Mouse (Mus musculus): ENCODE data around the gene Nup214.

The Nup214 gene

DNA sequence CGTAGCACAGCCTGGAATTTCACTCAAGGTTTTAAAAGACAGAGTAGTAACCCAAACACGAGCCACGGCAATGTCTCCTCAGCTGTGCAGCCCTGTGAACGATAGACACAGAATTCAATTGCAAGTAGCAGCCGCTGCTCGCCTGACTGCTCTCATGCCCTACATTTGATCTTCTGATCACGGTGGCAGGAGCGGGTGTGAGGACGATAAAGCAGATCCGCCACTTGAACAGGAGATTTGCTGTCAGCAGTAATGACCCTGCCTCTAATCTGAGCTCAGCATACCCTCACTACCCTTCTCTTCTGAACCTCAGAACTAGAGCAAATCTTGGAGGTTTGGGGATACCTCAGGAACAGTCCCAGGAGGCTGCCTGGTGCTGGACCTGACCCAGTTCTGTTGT lies 71.8 kb downstream of the Nup214 start:
- peak in 1 of 2 experiments; percentile 17 for DNase-seq

DNA sequence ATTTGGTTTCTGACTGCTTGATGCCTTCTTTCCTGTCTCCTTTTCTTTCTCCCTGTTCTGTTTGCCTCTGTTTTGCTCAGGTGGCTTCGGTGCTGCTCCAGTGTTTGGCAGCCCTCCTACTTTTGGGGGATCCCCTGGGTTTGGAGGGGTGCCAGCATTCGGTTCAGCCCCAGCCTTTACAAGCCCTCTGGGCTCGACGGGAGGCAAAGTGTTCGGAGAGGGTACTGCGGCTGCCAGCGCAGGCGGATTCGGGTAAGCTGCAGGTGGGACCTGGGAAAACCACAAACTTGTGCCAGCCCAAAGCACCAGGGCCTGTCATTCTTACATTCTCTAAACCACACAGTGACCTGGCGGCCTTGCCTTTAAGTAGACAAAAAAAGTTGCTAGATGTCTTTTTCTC lies 73.1 kb downstream of the Nup214 start:
- DNase-seq: no peak

DNA sequence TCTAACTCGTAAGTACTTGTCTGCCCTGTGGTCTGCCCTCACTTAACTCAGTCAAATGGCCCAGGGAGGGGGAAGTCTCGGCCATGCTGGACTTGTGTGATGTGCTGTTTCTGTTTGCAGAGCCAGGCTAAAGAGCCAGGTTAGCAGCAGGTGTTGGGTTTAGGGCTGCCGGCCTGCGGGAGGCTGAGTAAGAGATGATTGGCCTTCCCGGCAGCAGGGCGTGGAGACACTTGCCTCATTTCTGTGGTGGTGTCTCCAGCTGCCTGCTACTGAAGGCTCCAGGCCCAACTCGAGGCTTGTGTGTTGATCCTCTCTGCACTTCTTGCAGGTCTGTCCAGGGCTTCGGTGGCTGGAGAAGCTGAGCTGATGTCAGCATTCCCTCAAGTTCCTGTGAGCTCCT lies 77.6 kb downstream of the Nup214 start:
- DNase-seq: no peak

DNA sequence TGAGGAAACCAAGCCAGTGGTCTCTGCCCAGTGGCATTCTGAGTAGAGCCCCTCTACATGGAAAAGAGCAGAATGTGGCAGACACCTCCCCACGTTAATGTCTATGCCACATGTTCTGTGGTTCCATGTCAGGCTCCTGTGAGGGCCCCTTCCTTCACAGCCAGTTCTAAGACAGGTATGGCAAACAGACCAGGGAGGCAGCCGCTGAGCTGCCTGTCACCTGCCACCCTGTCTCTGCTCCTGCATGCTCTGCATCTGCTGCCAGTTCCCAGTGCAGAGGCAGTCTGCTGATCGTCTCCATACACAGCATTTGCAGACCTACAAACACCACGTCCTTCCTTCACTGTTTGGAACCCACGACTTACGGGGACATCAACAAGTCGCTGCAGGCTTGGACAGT lies 78.2 kb downstream of the Nup214 start:
- no peak for DNase-seq

DNA sequence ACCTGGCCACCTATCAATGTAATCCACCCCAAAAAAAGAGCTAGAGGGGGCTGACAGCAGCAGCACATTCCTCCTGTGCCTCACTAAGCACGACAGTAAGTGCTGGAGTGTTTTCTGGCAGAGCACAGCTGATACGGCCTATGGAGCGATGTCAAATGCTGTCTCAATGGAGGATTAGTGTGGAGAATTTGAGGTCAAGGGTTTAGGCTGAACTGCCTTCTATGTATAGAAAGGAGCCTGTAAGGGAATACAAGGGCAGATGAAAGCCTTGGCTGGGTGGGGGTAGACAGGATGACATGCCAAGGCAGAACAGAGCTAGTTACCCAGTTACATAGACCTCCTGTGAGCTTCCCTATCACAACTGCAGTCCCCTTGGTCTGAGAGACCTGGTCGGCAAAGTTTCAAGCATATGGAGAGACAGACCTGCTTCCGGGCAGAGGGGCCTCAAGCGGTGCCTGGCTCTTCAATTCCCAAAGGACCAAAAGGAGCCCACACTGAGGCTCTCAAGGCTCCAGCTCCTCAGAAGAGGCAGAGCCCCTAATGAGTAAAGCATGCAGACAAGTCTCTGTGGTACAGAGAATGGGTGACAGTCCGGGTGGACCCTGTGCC lies 81.2 kb downstream of the Nup214 start:
- no peak for DNase-seq

DNA sequence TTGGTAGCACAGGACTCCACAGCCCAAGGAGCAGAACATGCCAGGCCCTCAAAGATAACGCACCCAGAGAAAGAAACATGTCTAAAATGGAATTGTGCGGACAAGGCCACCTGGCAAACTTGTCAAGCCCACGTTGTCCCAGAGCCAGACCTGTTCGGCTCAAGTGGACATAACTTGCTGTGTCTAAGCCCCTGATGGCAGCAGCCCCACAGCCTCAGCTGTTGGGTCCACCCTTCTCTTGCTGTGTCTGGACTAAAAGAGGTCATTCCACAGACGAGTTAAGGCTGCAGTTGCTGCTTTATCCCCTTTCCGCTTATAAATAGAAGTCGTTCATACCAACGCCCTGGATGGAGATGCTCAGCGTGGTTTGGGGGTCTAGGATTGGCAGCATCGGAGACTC lies 82.3 kb downstream of the Nup214 start:
- DNase-seq: no peak

DNA sequence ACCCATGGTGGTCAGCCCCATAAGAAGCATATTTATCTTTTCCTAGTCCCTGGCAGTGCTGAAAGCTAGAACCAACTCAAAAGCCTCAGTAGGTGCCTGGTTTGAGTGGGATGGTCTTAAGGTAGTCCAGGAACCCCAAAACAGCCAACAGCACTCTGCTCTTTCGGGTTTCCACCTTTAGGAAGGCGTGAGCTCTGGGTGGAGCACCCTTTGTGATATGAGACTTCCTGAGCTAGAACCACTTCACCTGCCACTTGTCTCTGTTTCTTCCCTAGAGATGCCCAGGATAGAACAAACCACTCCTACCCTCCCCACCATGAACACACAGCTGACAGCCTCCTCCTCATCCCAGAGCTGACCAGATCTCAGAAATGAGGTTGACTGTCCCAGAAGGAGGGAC lies 83.1 kb downstream of the Nup214 start:
- no peak for DNase-seq

DNA sequence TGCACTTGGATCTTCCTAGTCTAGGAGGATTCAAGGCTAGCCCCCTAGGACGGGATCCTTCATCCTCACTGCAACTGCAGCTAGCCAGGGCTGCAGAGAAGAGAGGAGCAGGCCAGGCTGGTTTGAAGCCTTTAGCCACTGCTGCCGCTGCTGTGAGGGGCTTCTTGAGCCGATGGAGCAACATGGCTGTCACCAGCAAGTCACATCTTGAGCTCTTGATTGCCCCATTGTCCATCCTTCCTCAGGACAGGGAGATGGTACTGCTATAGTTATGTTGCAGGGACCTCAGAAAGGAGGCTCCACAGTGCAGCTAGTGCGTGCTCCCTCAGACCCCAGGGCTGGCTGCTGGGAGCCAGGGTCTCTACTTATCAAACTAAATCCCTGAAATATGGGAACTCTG lies 83.6 kb downstream of the Nup214 start:
- DNase-seq: no peak

DNA sequence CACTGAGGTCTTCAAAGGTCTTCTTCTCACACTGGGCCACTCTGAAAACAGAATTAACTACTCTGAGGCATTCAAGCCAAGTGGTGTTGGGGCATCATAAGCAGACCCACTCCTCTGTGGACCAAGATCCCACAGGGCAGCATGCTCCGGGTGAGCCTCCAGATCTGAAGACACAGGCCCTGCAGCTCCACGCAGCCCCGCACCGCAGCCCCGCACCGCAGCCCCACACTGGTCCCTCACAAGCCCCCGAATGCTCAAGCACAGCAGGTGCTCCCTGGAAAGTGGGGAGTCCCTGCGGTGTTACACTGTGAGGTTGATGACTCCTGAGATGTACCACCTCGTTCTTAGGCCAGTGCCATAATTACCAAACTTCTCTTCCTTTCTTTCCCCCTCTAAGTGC lies 84.0 kb downstream of the Nup214 start:
- DNase-seq: no peak

DNA sequence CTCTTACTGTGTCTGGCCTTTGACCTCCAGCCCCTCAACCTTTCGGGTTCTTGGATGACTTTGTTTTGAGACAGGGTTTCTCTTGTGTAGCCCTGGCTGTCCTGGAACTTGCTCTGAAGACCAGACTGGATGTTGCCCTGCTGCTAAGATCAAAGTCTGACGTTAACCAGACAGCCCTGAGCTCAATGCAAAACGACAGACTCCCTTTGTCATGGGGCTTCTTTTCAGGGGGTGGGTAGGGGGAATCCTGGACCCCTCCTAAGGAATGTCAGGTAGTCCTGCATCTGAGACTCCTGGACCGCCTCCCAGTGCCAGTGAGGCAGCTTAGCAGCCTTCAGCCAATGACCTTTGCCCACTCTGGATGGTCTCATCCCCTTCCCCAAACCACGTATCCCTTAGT lies 84.5 kb downstream of the Nup214 start:
- DNase-seq: no peak

DNA sequence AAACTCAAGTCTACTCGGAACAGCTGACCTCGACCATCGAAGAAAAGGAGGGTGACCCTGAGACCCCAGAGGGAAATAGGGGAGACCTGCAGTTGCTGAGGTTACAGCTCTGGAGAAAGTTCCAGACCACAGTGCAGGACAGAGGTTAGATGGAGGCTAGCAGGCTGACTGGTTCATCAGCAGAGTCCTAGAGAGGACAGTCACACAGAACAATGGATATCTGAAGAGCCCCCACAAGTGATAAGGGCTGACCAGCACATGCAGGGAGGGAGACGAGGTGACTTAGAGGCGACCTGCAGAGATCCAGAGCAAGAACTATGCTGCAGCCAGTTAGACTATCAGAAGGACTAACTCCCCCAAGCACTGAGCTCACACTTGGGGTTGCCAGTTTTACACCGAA lies 85.4 kb downstream of the Nup214 start:
- no peak for DNase-seq

DNA sequence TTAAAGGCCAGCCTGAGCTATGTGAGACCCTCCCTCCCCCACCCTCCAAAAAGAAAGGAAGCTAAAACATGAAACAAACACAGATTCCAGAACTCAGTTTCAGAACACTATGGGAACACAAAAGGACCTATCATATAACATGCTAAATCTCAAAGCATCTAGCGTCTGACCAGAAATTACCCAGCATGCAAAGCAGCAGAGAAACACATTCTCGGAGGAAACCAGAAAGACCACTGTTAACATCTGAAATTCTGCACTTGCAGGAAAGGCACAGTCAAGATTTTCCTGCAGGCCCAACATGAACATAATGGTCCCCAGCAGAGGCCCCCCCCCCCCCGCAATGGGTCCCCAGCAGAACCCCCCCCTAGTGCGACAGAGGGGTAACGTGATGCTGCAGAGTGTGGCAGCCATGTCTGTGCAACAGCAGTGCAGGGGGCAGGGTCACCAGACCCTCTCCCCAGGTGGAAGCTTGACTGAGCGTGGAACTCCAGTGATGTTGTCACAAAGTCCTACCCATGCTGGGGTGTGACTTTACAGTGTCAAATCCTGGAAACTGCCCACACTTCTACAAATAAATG lies 86.1 kb downstream of the Nup214 start:
- DNase-seq: no peak

DNA sequence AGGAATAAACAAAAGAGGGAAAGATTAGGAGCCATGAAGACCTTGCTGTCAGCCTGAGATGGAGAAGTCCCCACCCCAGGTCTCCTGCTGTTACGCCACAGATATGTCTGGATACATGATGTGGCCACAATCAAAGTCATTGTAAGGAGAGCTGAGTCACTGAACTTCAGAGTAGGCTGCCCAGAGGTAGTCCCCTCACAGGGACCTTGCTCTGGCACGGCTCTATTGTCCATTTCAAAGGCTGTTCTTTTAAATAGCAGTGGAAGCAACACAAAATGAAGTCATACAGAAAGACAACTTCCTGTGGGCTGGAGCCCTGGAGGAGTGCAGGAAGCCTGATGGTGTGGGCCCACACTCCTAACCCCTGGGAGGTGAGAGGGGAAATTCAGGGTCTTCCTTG lies 87.0 kb downstream of the Nup214 start:
- DNase-seq: no peak

DNA sequence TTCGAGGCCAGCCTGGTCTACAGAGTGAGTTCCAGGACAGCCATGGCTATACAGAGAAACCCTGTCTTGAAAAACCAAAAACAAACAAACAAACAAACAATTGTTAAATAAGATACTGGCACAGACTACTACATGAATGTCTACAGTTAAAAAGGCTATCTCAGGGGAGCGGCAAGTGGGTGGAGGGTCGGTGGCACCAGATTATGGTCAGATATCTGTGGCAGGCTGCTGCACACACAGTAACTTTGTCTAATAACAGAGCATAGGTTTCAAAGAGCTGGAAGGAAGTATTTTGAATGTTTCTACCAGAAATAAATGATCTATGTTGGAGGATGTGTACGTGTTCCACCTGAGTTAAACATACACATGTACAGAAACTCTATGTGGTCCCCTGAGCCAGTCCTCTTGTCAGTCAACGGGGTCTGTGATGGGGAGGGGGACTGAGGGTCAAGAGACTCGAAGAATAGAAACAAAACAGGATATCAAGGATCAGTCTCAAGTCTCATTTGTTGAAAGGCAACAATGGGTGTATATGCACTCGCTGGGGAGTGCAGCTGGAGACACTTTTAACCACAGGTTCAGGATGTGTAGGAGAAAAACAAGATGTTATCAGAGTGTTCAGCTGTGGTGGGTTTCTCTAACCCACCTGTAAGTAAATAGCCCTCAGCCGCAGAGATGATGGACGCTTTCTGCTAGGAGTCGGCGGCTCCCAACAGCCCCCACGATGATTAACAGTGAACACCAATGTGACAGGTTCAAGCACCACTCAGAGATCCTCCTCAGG lies 87.7 kb downstream of the Nup214 start:
- DNase-seq: no peak

DNA sequence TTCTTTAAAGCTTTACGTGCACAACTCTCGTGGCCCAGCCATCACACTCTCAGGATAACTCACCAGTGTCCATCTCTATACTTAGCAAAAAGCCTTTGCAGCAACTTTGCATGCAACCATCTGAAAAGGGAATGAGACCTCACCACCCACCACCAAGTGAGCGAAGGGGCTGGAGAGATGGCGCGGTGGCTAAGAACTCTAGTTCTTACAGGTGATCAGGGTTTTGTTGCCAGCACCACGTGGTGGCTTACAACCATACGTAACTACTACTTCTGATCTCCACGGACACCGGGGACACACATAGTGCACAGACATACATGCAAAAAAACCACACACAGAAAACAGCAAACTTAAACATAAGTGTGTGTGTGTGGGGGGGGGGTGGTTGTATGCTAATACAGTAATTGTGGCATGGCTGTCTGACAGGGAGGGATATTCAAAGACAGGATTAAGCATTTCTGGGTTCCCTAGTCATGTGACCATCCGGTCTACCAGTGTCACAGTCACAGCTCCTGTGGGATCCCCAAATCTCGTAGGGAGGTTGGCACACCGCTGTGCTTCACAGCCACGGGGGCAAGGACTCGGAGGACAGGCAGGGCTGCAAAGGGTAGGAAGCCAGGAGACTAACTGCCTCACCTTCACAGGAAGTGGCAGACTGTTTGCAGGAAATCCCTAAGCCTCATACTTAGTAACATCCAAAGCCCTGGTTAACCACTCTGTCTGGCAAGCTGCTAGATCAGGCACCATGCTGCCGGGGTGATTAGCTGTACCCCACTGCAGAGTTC lies 88.6 kb downstream of the Nup214 start:
- DNase-seq: no peak

DNA sequence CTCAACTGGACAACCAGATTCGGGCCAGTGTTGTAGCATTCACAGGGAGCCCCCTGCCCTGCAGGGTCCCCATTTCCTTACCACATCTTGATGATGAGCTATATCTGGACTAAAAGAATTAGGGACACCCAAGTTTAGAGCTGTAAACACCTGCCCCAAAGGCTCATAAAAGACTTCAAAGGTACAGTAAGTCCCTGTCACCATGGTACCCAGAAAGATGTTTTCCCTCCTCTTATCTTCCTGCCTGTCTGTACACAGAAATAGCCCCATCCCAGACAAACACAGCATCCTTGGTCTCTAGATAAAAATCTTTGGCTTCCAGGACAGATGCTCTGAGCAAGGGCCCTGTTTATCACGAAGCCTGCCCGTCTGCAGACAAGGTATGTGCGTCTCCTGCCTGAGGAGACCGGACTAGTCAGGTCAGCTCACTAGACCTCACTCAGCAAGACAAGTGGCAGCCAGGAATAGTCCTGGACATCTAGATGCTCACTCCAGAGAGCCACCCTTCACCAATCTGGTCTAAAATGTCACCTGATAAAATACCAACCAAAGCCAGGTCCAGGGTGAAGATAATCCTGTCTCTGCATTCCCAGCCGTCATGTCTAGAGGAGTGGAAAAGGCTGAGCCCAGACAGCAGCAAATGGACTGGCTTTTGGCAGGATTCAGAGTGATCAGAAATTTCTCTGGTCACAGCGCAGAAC lies 89.4 kb downstream of the Nup214 start:
- DNase-seq: no peak

DNA sequence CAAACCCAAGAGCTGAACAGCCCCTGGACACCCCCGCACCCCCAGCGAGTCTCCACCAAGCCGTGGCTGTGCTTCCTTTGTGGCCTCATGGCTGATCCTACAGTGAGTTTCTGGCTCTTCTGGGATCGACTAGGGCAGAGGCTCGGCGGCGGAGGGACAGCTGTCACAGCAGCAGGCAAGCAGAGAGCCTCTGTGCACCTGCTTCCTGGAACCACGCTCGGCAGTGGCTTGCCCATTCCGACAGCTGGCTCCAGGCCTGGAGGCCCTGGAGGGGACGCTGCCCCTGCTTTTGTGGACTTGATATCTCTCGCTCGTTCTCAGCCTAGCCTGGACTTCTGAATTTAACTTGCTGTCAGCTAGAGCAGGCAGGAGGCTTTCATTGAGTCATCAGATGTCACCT lies 90.7 kb downstream of the Nup214 start:
- no peak for DNase-seq

DNA sequence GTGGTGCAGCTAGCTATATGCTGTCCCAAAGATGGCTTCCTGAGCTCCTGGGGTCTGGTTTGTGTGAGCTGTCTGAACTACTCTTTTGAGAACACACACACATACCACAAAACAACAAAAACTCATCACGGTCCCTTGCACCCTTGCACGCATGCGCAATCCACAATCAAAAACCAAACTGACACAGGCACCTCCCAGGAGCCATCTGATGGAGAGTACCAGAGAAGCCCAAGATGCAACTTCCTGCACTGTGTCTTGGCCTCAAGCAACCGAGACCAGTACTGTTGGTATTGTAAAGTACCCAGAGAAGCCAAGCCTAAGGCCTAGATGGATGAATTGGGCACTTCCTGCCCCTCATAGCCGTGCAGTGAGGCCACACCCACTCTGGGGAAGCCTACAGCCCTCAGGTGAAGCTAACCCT lies 91.1 kb downstream of the Nup214 start:
- DNase-seq: no peak

DNA sequence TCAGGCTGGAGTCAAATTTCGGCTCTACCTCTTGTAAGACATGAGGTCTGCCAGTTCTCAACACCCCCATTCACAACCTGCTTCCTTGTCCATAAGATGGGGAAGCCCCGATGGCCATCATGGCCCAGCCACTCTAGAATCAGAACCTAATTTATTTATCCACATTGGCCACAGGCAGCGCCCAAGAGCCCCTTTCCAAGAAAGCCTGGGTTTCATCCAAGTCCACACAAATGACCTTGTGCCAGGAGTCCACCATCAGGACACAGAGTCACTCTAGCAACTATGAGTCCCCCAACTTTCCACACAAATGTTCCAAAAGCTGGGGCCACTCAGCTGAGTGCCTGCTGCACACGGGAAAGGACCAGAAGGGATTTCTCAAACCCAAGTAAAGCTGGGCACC lies 91.8 kb downstream of the Nup214 start:
- DNase-seq: peak; percentile 26 to 57

DNA sequence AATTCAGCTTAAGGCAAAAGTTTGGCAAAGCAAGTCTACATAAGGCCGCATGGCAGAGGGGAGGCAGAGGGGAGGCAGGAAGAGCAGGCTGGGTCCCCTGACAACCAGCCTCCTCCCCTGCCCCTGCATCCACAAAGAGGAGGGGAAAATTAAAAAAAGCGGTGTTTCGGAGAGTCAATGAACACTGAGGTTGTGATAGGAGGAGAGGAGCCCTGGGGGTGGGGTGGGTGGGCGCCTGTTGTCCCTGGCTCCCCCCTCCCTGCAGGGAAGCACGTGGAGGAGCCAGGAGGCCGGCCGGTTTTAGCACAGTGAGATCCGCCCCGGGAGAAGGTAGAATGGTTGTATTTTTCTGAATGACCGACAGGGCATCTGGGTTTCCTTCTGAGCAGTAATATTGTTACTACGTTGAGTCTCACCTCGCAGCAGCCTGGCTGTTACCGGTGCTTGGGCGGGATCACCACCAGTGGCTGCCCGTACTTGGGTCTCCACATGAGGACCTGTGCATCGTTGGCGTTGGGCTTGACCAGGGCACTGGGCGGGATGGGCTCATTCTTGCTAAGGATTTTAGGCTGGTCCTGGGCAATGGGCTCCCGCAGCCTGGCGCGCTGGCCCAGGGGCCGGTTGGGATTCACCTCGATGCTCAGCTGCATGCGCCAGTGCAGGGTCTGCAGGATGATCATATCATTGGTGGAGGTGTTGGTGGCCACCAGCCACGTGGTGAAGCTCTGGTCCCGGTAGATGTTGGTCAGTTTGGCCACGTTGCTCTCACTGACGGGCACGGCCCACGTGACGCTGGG lies 94.8 kb downstream of the Nup214 start:
- no peak for DNase-seq

DNA sequence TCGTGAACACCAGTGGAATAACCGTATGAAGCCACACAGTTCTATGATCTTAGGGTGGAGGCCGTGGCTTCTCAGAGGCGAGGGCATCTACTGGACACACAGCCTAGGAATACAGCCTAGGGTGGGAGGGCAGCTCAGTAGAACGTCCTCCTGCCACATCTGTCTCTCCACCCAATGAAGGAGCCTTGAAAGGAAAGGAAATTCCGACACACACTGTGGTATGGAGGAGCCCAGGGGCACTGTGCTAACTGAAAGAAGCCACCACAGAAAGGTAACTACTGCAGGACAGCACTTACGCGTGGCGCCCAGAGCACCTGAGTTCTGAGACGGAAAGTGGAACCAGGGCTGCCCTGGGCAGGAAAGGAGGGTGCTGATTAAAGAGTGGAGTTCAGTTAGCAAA lies 96.5 kb downstream of the Nup214 start:
- DNase-seq: no peak

DNA sequence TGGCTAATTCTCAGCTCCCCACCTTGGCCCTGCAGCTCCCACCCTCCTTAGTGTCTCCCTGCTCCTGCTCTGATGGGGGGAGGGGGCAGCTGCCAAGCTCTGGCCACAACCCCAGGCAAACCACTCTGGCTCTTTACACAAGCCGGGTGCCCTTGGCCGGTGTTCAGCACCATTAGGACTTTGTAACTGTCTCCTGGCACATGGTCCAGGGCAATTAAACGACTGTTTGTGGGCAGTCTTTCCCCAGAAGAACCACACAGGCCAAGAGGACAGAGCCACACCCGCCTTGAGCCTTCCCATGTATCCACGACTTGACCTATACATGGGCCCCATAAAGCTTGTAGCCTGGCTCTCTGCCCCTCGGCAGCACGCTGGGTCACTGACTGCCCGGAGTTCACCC lies 100.2 kb downstream of the Nup214 start:
- DNase-seq: peak; percentile 90 to 92

All from kidney, postnatal 36 days (tissue).